8 mouse cellular contexts compared by ENCODE assay signal in the genomic region with DNA sequence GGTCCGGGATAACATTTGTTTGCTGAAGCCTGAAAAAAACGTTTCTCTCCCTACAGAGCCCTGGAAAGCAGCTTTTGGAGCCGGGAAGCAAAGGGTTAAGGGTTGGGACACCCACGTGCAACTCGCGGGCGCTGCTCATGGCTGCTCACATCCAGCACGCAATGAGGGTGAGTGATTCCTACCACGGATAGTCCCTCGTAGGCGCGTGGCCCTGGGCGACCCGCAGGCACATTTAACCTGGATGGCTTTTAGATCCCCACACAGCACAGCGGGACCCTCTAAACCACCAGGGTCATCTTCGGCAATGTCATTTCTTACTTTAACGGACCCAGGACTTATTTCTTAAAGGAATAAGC. TPM values are rescaled to one million over a fixed set of nuclear protein-coding genes. Genes with fewer than 3 reads are reported as not detected.
DNase-seq lines count a peak whose midpoint lies in the region; ATAC-seq lines count a peak whose summit lies in the region.

No protein-coding gene starts in this region.

- no peak; the same call in 1 of the 2 replicates for ATAC-seq in forebrain, embryonic 11.5 days (replicated peaks; ENCODE audit: low FRiP score)
- ATAC-seq in intestine, embryonic 15.5 days = 0 out of 2 replicates have a peak, but pooled peaks have one; percentile 23
- ATAC-seq in liver, embryonic 12.5 days = no peak

- WGBS in forebrain, embryonic 11.5 days = 1% methylated on average over 17 of the region's 17 CpGs
- 2% methylated on average over 17 of the region's 17 CpGs for WGBS in intestine, embryonic 15.5 days
- 5% methylated on average over 17 of the region's 17 CpGs for WGBS in liver, embryonic 12.5 days (ENCODE audit: insufficient replicate concordance)

- peak overlapping the region; percentile 35 for H3K4me3 ChIP-seq in forebrain, embryonic 11.5 days (ENCODE audit: low read depth, low read length)
- H3K4me3 ChIP-seq in intestine, embryonic 15.5 days (replicated peaks) = peak overlapping the region; percentile 39
- peak overlapping the region; percentile 28 for H3K4me3 ChIP-seq in liver, embryonic 12.5 days

- peak overlapping the region; percentile 67 for H3K4me2 ChIP-seq in forebrain, embryonic 11.5 days (ENCODE audit: low read depth, low read length, severe bottlenecking)
- H3K4me2 ChIP-seq in intestine, embryonic 15.5 days (replicated peaks) = peak overlapping the region; percentile 83
- H3K4me2 ChIP-seq in liver, embryonic 12.5 days = peak overlapping the region; percentile 52

- H3K36me3 ChIP-seq in forebrain, embryonic 11.5 days (ENCODE audit: control insufficient read depth, insufficient read depth, low read length) = no peaks in the 10 kb centered on the region
- H3K36me3 ChIP-seq in intestine, embryonic 15.5 days = no peaks in the 10 kb centered on the region
- H3K36me3 ChIP-seq in liver, embryonic 12.5 days = no peaks in the 10 kb centered on the region

- peak; percentile 22 to 32 for DNase-seq in adrenal gland, adult 18-20 months (ENCODE audit: low spot score in 2 of 2)
- no peak for DNase-seq in adrenal gland, postnatal 4 days (ENCODE audit: low spot score in 2 of 2)
- peak; percentile 32 to 39 for DNase-seq in adrenal gland, postnatal 36 days
- no peak for DNase-seq in forebrain, embryonic 11.5 days (ENCODE audit: low spot score)
- DNase-seq in right cerebral cortex, postnatal 10 days (ENCODE audit: low spot score in 2 of 2) = peak; percentile 87 to 88
- DNase-seq in thymus, adult 18-20 months = no peak

- H3K9ac ChIP-seq in forebrain, embryonic 11.5 days (ENCODE audit: low read length) = no peak overlapping the region
- 0 out of 2 replicates have a peak overlapping the region, but pooled peaks have one; percentile 17 for H3K9ac ChIP-seq in intestine, embryonic 15.5 days
- no peak overlapping the region for H3K9ac ChIP-seq in liver, embryonic 12.5 days

- H3K27me3 ChIP-seq in forebrain, embryonic 11.5 days (ENCODE audit: control insufficient read depth, insufficient read depth, low read length) = peaks cover 45% of the 10 kb centered on the region
- H3K27me3 ChIP-seq in intestine, embryonic 15.5 days (replicated peaks) = peaks cover 55% of the 10 kb centered on the region
- peaks cover 80% of the 10 kb centered on the region for H3K27me3 ChIP-seq in liver, embryonic 12.5 days (replicated peaks)

- H3K27ac ChIP-seq in forebrain, embryonic 11.5 days (ENCODE audit: low read depth, low read length) = no peak overlapping the region
- H3K27ac ChIP-seq in intestine, embryonic 15.5 days = no peak overlapping the region
- H3K27ac ChIP-seq in liver, embryonic 12.5 days = no peak overlapping the region

- no peaks in the 10 kb centered on the region for H3K9me3 ChIP-seq in forebrain, embryonic 11.5 days (ENCODE audit: control insufficient read depth, low read length)
- no peaks in the 10 kb centered on the region for H3K9me3 ChIP-seq in intestine, embryonic 15.5 days
- no peaks in the 10 kb centered on the region for H3K9me3 ChIP-seq in liver, embryonic 12.5 days (replicated peaks)

- peaks cover 8% of the 10 kb centered on the region; the same call in 1 of the 2 replicates for H3K4me1 ChIP-seq in forebrain, embryonic 11.5 days (replicated peaks; ENCODE audit: control insufficient read depth, insufficient read depth, low read length)
- H3K4me1 ChIP-seq in intestine, embryonic 15.5 days (replicated peaks) = peaks cover 11% of the 10 kb centered on the region
- 0 out of 2 replicates have a peak, but pooled peaks cover 5% of the 10 kb centered on the region for H3K4me1 ChIP-seq in liver, embryonic 12.5 days

RNA-seq across cellular contexts. Expression of a gene that starts 0.3 kb away (rescaled TPM):
- total RNA-seq in adrenal gland, adult 18-20 months (2021) = 1 to 10 TPM; 4.4 to 5.4 TPM
- 1 to 10 TPM; 3.5 to 5.0 TPM for total RNA-seq in adrenal gland, postnatal 4 days (2021)
- total RNA-seq in adrenal gland, postnatal 36 days (2021) = 1 to 10 TPM; 2.8 to 6.7 TPM
- 0.55 and 0.83 TPM in 2 replicates for polyA plus RNA-seq in forebrain, embryonic 11.5 days (2014; fragmentation: Nextera tagmentation; extraction: Ambion mirVana)
- 0.23 and 0.39 TPM in 2 replicates for polyA plus RNA-seq in intestine, embryonic 15.5 days (2015; fragmentation: Nextera tagmentation; extraction: Ambion mirVana)
- 0.05 TPM in 2 replicates for polyA plus RNA-seq in liver, embryonic 12.5 days (2016; fragmentation: Nextera tagmentation; extraction: Ambion mirVana)

RNA-seq across cellular contexts. Expression of a gene that starts 30.9 kb away (rescaled TPM):
- total RNA-seq in adrenal gland, adult 18-20 months (2021) = 100 to 1,000 TPM; 143 to 261 TPM
- total RNA-seq in adrenal gland, postnatal 4 days (2021) = 100 to 1,000 TPM; 124 to 135 TPM
- 100 to 1,000 TPM; 147 to 366 TPM for total RNA-seq in adrenal gland, postnatal 36 days (2021)
- 85.4 and 96.4 TPM in 2 replicates for polyA plus RNA-seq in forebrain, embryonic 11.5 days (2014; fragmentation: Nextera tagmentation; extraction: Ambion mirVana)
- polyA plus RNA-seq in intestine, embryonic 15.5 days (2015; fragmentation: Nextera tagmentation; extraction: Ambion mirVana) = 171 and 203 TPM in 2 replicates
- polyA plus RNA-seq in liver, embryonic 12.5 days (2016; fragmentation: Nextera tagmentation; extraction: Ambion mirVana) = 81.0 and 81.8 TPM in 2 replicates

Comparison
In these comparisons a context has a peak if more than half of its experiments do, and no peak if none do; other contexts are left out.
1. DNase-seq: peak in adrenal gland, adult 18-20 months (2 of 2), adrenal gland, postnatal 36 days (2 of 2) and right cerebral cortex, postnatal 10 days (2 of 2); none in adrenal gland, postnatal 4 days (0 of 2), forebrain, embryonic 11.5 days (single experiment) and thymus, adult 18-20 months (0 of 2).
2. Peak in every context shown above with its lines, with median percentiles within 50 percentile points of each other: H3K4me2 ChIP-seq and H3K4me3 ChIP-seq.